Mouse (Mus musculus) gastrocnemius, adult 2 months (tissue): ENCODE measurements around the gene Serpina1e. TPM values are rescaled to one million over a fixed set of nuclear protein-coding genes. Genes with fewer than 3 reads are reported as not detected.

ENCODE experiments used
- DNase-seq: peaks from one replicate; pipeline ENCODE4 v3.0.0; 2022
- H3K27ac ChIP-seq: fragments of 200-600 bp; 2 replicates; pipeline ENCODE4 v1.8.1; 2022; ENCODE audit warnings: mild to moderate bottlenecking
- H3K4me3 ChIP-seq: fragments of 200-600 bp; 2 replicates; pipeline ENCODE4 v1.8.1; 2022; ENCODE audit warnings: mild to moderate bottlenecking, moderate library complexity
- CTCF ChIP-seq: fragments of 200-600 bp; IDR thresholded peaks from 2 replicates; pipeline ENCODE4 v1.8.1; 2022; ENCODE audit warnings: antibody characterized with exemption, mild to moderate bottlenecking, moderate library complexity
- intact Hi-C: fragments of 180-260 bp; cut with DNase I; formaldehyde crosslinking; loops from one replicate; pipeline ENCODE4 v1.15.1; 2025
- long read RNA-seq, 2 experiments: library from polyadenylated mRNA; stranded (forward); transcript quantifications; one replicate each; pipeline ENCODE4 v2.0.0; 2021
- total RNA-seq, 2 experiments: library from RNA; stranded (reverse); gene quantifications; 2 replicates each; pipeline ENCODE4 v1.2.3; 2021

Serpina1e gene
- under 1 TPM in 1 of 2 experiments, not detected in 1; 0.17 TPM for total RNA-seq
- long read RNA-seq, experiment 1: 0 reads
- long read RNA-seq, experiment 2: 0 reads

DNA sequence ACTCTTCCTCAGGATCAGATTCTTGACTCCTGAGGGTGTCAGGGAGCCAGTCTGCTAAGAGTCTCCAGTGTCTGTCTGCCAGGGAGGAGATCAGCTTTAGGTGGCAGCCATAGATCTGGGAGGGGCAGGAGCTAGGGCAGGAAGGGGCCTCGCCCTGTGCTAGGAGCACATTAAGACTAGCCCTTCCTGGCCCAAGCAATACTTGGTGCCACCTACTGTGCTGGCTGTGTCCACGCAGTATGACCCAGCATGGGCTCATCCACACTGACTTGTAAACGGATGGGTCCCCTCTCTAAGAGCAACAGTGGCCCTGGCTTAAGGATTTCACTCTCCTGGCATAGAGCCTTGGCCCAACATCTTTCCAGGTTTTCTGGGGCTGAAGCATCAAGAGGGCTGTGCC is at the start of gene Serpina1e:
Serpina1e (minus strand) TSS at position 178 of the 400 bp plus-strand sequence.
- TF ChIP-seq CTCF: no peak
- intact Hi-C loops: no loop called here
- H3K27ac ChIP-seq: no peak within 1 kb of the TSS
- no peak within 1 kb of the TSS for H3K4me3 ChIP-seq
- DNase-seq: no peak

DNA sequence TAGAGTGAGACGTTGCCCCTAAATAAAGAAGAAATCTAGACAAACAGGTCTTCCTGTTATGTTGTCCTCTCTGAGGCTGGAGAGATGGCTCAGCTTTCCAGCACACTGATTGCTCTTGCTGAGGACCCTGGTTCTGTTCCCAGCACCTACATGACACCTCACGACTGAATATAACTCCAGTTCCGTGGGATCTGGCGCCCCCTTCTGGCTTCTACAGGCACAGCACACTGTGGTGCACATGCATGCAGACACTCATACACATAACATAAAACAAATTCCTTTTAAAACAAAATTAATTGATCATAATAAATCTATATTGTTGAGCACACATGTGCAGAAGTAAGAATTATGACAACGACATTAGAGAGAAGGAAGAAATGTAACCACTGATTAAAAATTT is 45.9 kb upstream of the Serpina1e start:
- intact Hi-C loops: no loop called here
- no peak; the same call in 1 of the 2 replicates for TF ChIP-seq CTCF
- Histone ChIP-seq H3K4me3 (no peak overlapping the region), H3K27ac (no peak overlapping the region)
- DNase-seq: no peak

DNA sequence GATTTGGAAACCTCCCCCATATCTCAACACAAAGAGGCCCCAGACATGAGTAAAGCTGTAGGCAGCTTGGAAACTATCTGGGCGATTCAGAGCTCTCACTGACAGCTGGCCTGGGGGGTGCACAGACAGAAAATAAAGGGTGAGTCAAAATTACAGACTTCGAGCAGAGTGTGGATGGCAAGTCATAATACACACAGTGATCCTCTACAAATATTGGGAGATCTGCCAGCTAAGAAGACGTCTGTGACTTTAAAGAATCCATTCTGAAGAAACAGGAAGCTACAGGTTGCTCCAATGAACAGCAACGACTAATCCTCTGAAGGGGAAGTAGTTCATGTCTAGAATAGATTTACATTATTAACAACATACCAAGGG is 44.5 kb upstream of the Serpina1e start:
- intact Hi-C loops: no loop called here
- TF ChIP-seq CTCF: no peak
- DNase-seq: no peak
- no peak overlapping the region for H3K4me3 ChIP-seq
- H3K27ac ChIP-seq: no peak overlapping the region

DNA sequence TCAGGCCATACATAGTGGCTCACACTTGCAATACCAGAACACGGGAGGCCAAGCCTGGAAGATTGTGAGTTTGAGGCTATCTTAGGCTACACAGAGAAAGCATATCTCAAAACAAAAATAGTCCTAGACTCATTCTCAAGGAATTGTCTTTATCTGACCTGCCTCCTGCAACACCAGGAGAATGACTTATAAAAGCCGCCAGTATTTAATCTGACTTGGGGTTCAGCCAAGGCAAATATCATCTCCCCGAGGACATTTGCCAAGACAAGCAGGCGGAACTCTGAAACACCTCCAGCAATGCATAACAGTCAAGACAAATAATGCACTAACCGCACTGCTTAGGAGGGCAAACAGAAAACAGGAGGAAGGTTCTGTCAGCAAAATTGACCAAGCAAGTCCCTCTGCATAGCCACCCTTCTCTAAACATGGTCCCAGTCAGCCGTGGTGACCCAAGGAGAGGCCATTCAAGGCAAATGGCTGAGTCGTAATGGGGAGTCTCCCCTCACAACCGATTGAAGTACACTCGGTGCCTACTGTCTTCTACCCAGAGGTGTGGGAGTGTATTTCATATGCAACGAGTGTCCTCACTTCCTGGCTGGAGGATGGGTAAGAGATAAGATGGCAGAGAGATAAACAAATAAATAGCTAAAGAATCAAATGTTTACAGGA is 43.9 kb upstream of the Serpina1e start:
- TF ChIP-seq CTCF: no peak
- intact Hi-C loops: no loop called here
- Histone ChIP-seq H3K27ac (no peak overlapping the region), H3K4me3 (no peak overlapping the region)
- no peak for DNase-seq

DNA sequence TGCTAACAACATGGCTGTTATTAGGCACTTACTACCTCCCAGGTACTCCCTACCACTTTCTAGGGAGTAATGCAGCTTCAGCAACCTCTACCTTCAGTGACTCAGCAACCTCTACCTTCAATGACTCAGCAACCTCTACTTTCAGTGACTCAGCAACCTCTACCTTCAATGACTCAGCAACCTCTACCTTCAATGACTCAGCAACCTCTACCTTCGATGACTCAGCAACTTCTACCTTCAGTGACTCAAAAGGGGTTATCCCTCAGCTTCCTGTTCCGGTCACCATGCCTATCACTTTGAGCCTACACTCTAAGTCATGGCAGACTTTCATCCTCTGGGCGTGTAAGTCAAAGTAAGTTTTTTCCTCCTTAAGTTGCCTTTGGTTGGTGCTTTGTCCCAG is 41.8 kb upstream of the Serpina1e start:
- Histone ChIP-seq H3K27ac (no peak overlapping the region), H3K4me3 (no peak overlapping the region)
- intact Hi-C loops: no loop called here
- no peak for TF ChIP-seq CTCF
- no peak for DNase-seq

DNA sequence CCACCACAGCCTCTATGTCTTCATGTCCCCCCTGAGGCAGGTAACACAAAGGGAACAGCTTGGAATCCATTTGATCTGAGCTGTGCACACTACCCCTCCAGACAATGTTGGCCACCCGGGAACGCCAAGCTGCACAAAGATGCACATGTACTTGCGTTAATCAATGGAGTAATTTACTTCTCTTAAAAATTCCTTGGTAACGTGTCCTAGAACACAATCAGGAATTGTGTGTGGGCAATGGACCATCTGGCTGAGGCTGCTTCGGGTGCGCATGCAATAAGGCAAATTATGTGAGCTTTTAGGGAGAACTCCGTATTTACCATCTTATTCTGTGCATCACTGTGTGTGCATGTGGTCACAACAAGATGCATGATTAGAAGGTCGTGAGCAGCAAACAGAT is 40.8 kb upstream of the Serpina1e start:
- Histone ChIP-seq H3K4me3 (no peak overlapping the region), H3K27ac (no peak overlapping the region)
- TF ChIP-seq CTCF: no peak
- intact Hi-C loops: no loop called here
- DNase-seq: no peak

DNA sequence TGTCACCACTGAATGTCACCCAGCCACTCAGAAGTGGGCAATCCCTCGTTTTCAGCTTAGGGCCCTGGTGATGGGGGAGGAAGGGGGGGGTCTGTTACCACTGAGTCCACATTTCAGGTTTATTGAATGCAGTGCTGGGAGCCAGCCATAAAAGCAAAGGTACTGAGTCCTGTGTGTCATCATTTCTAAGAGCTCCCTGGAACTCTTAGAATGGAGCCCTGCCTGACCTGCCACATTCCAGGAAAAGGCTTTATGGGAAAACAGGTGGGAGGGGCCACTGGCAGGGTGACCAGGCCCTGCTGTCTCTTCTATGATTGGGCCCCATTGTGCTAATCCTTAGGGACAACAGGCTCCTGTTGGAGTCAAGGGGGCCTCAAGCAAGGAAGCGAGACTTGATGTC is 37.7 kb upstream of the Serpina1e start:
- intact Hi-C loops: no loop called here
- no peak for DNase-seq
- Histone ChIP-seq H3K4me3 (no peak overlapping the region), H3K27ac (no peak overlapping the region)
- TF ChIP-seq CTCF: no peak

DNA sequence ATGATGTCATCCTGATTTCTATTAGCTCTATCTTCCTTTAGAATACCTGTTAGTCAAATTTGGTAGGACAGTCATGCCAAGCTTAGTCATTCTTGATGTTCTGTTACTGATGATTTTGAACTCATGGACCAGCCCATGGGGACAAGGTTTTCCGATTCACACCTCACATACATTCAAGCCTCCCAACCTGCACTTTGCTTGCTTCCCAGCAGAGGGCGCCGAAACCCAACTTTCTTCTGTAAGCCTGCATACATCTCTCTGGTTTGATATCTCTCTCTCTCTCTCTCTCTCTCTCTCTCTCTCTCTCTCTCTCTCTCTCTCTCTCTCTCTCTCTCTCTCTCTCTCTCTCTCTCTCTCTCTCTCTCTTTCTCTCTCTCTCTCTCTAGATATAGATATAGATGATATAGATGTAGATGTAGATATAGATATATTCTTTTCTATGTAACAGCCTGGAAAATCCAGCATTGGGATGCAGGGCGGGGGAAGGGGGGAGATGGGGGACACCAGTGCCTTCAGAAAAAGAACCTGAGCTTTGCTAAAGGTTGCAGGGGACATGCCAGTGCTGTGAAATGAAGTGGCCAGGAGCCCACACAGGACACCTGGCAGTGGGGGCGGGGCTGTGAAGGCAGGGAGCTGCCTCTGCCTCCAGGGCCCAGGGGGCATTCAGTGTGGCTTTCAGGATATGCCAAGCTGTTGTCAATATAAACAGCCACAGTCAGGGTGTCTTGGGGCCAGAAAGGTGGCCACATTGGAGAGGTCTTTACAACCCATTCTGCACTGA is 36.7 kb upstream of the Serpina1e start:
- Histone ChIP-seq H3K27ac (no peak overlapping the region), H3K4me3 (no peak overlapping the region)
- peak; percentile 60 for DNase-seq
- intact Hi-C loops: loop anchor here (1.0 to 2.0 kb wide), 3 partner anchors 35 to 423 kb away; no protein-coding TSS in a partner anchor
- TF ChIP-seq CTCF: peak; percentile 77

DNA sequence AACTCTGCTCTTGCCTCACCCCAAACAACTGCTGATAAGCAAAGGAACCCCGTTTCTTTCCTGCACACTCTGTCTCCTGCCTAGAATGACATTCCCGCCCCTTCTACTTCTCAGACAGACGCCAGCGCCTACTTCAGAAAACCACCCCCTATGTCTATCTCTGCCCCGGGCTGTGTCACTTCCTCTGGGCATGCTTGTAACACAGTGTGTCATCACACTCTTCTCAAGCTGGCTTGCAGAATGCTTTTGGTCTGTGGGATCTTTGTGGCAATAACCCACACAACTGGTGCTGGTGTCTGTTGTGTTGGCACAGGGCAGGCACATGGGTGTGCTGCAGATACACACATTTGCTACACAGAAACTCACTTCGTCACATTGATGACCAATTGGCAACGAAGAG is 34.2 kb upstream of the Serpina1e start:
- DNase-seq: no peak
- Histone ChIP-seq H3K4me3 (no peak overlapping the region), H3K27ac (no peak overlapping the region)
- no peak for TF ChIP-seq CTCF
- intact Hi-C loops: no loop called here

DNA sequence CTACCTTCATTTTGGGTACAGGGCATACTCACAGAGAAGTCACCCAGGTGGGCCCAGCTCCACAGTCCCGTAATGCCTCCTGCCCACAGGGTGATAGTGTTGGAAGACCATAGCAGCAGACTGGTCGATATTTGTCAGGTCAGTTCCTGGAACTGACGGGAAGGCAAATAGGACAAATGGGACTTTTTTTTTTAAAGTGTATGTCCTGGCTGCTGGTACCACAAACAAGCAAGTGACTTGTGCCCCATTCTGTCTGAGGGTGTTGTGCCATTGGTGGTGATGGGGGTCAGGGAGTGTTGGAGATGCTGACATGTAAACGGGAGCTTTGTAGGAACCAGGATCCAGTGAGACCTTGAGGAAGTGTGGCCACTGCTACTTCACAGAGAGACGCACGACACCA is 31.1 kb upstream of the Serpina1e start, which contains the start of gene Serpina11:
Serpina11 (minus strand) TSS at position 101 of the 400 bp plus-strand sequence.
- no peak for TF ChIP-seq CTCF
- intact Hi-C loops: no loop called here
- H3K27ac ChIP-seq: no peak within 1 kb of the TSS
- no peak within 1 kb of the TSS for H3K4me3 ChIP-seq
- DNase-seq: no peak

DNA sequence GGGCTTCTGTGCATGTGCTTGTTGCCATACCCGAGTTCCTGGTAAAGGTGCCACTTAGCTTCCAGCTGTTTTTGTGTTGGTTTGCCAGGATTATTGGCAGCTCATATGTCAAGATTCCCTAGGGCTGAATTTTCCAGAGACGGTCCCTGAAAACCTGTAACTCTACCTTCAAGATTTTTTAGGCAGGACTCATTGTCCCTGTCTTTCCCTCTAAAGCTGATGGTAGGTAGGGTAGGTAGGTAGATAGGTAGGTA is 30.7 kb upstream of the Serpina1e start:
- intact Hi-C loops: no loop called here
- Histone ChIP-seq H3K4me3 (no peak overlapping the region), H3K27ac (no peak overlapping the region)
- DNase-seq: no peak
- no peak for TF ChIP-seq CTCF

DNA sequence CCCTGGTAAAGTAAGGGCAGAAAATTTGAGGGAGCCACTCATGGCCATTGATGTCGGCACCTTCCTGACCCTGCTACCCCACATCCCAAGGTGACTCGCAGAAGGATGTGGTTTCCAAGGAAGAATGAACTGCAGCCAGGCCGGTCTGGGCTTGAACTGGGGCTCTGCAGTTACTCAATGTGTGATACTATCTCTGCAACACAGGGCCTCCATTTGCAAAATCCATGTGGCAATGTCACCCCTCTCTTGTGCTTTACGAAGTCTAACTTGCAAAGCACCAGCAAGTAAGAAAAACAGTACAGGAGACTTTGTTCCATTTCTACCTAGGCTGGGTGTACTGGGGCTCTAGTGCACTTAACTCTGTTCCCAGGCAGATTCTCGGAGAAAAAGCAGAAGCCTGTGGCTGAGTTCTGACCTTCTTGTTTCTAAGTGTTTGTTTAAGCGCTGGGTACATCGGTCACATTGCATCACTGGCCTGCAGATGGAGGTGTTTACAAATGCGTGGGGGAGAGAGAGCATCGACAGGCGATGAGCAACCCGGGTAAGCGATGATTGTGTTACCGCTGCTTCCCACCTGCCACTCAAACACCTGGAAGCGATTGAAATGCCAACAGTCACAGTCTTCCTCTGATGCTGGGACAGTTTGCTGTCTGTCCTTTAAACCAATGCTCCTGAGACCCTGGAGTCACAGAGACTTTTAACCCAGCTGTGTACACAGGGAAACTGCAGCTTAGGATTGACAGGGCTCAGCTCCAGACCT is 30.2 kb upstream of the Serpina1e start:
- no peak for TF ChIP-seq CTCF
- intact Hi-C loops: no loop called here

DNA sequence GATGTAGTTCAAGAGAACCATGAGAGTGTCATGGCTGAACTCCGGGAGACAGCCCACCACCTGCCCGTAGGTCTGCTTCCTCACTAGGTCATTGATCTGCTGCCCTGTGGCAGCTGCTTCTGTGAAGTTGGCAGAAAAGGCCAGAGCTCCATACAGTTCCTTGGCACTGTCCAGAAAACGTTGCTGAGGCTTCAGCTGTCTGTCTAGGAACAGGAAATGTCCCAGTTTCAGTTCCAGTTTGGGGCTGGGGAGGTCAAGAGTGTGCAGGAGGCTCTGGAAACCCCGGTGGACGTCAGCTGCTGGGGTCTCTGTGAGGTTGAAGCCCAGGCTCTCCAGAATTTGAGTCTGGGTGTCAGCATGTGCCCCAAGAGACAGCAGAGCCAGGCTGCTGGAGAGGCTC is 27.1 kb upstream of the Serpina1e start:
- no peak for TF ChIP-seq CTCF
- intact Hi-C loops: no loop called here
- no peak overlapping the region for H3K4me3 ChIP-seq

More for the DNA sequence above, 30.2 kb upstream of the Serpina1e start:
- H3K27ac ChIP-seq: no peak overlapping the region
- H3K4me3 ChIP-seq: no peak overlapping the region
- DNase-seq: no peak

More for the DNA sequence above, 27.1 kb upstream of the Serpina1e start:
- no peak overlapping the region for H3K27ac ChIP-seq
- DNase-seq: no peak
